Comparison of ENCODE assay signal across 21 mouse cellular contexts in the genomic region with DNA sequence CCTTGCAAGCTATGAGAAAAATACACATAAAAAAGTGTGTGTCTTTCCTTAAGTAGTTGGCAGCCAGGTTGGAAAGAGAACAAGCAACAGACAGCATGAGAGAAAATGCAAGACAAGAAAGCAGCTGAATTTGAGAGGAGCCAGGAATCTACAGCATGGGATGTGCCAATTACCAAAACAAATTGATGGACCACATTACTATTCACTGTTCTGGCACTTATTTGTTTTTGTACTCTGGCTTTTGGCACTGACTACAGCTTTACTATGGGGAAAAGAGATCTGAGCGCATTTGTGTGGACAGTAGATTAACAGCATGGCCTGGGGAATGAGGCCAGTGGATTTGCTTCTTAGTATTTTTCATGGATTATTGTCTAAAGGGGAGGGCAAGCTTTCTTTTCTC.
DNase-seq lines count a peak whose midpoint lies in the region; ATAC-seq and TF ChIP-seq lines count a peak whose summit lies in the region.
"Had no signal": no experiment of that assay in that cellular context is flagged by ENCODE, and none has a peak within 500 bp of the region (broad histone marks: within the 10 kb centered on the region; RNA-seq: fewer than 3 reads in every experiment).

No protein-coding gene starts in this region.

- 65% methylated on average over 1 of the region's 1 CpGs for WGBS in embryonic facial prominence, embryonic 14.5 days
- WGBS in embryonic facial prominence, embryonic 10.5 days, result 79% methylated on average over 1 of the region's 1 CpGs
- WGBS in hindbrain, embryonic 16.5 days, result 37% methylated on average over 1 of the region's 1 CpGs
- WGBS in hindbrain, embryonic 11.5 days, result 91% methylated on average over 1 of the region's 1 CpGs
- WGBS in midbrain, postnatal 0 days, result 48% methylated on average over 1 of the region's 1 CpGs
- 30% methylated on average over 1 of the region's 1 CpGs for WGBS in midbrain, embryonic 15.5 days
- WGBS in liver, embryonic 12.5 days (ENCODE audit: insufficient replicate concordance), result 71% methylated on average over 1 of the region's 1 CpGs
- WGBS in thymus, adult 2 months, result 93% methylated on average over 1 of the region's 1 CpGs

- no peaks in the 10 kb centered on the region for H3K36me3 ChIP-seq in embryonic facial prominence, embryonic 14.5 days (ENCODE audit: control insufficient read depth, insufficient read depth, low read length)
- no peaks in the 10 kb centered on the region for H3K36me3 ChIP-seq in embryonic facial prominence, embryonic 10.5 days (replicated peaks)
- no peaks in the 10 kb centered on the region for H3K36me3 ChIP-seq in hindbrain, embryonic 16.5 days (ENCODE audit: control insufficient read depth, insufficient read depth, low read length)
- no peaks in the 10 kb centered on the region for H3K36me3 ChIP-seq in hindbrain, embryonic 11.5 days (ENCODE audit: control insufficient read depth, insufficient read depth, low read length)
- H3K36me3 ChIP-seq in midbrain, postnatal 0 days (ENCODE audit: insufficient read depth, low read length), result no peaks in the 10 kb centered on the region
- no peaks in the 10 kb centered on the region for H3K36me3 ChIP-seq in midbrain, embryonic 15.5 days (replicated peaks)
- H3K36me3 ChIP-seq in liver, embryonic 12.5 days, result no peaks in the 10 kb centered on the region
- no peaks in the 10 kb centered on the region for H3K36me3 ChIP-seq in thymus, adult 2 months (ENCODE audit: control insufficient read depth, insufficient read depth, low read length)
- H3K36me3 ChIP-seq: embryonic facial prominence, embryonic 12.5 days; heart, embryonic 10.5 days; intestine, embryonic 15.5 days; midbrain, embryonic 12.5 days had no signal

- TF ChIP-seq CTCF in midbrain, postnatal 0 days (IDR thresholded peaks at IDR 0.05), result no peak
- no peak for TF ChIP-seq CTCF in thymus, adult 2 months (IDR thresholded peaks at IDR 0.05; ENCODE audit: borderline replicate concordance, control insufficient read depth, extremely low read depth, insufficient read depth, low read length, poor library complexity)

- H3K27ac ChIP-seq in embryonic facial prominence, embryonic 14.5 days (replicated peaks; ENCODE audit: low read depth, low read length), result no peak overlapping the region
- H3K27ac ChIP-seq in embryonic facial prominence, embryonic 10.5 days (replicated peaks), result no peak overlapping the region
- H3K27ac ChIP-seq in hindbrain, embryonic 16.5 days (ENCODE audit: low read depth, low read length), result no peak overlapping the region
- H3K27ac ChIP-seq in hindbrain, embryonic 11.5 days (ENCODE audit: low read depth, low read length), result no peak overlapping the region
- no peak overlapping the region for H3K27ac ChIP-seq in midbrain, postnatal 0 days (ENCODE audit: low read depth, low read length)
- no peak overlapping the region for H3K27ac ChIP-seq in midbrain, embryonic 15.5 days
- H3K27ac ChIP-seq in liver, embryonic 12.5 days, result no peak overlapping the region
- no peak overlapping the region for H3K27ac ChIP-seq in thymus, adult 2 months (ENCODE audit: control insufficient read depth, insufficient read depth, low read length)
- H3K27ac ChIP-seq: embryonic facial prominence, embryonic 12.5 days; heart, embryonic 10.5 days; intestine, embryonic 15.5 days; midbrain, embryonic 12.5 days had no signal

- no peak overlapping the region for H3K4me2 ChIP-seq in embryonic facial prominence, embryonic 14.5 days (ENCODE audit: low read depth, low read length)
- no peak overlapping the region for H3K4me2 ChIP-seq in hindbrain, embryonic 16.5 days (ENCODE audit: low read length)
- no peak overlapping the region for H3K4me2 ChIP-seq in hindbrain, embryonic 11.5 days (replicated peaks; ENCODE audit: low read depth, low read length)
- H3K4me2 ChIP-seq in midbrain, postnatal 0 days (ENCODE audit: low read depth, low read length, poor library complexity, severe bottlenecking), result no peak overlapping the region
- H3K4me2 ChIP-seq in midbrain, embryonic 15.5 days, result no peak overlapping the region
- H3K4me2 ChIP-seq in liver, embryonic 12.5 days, result no peak overlapping the region
- H3K4me2 ChIP-seq: embryonic facial prominence, embryonic 12.5 days; intestine, embryonic 15.5 days; midbrain, embryonic 12.5 days had no signal

- no peaks in the 10 kb centered on the region for H3K27me3 ChIP-seq in embryonic facial prominence, embryonic 14.5 days (replicated peaks; ENCODE audit: control insufficient read depth, insufficient read depth, low read length)
- H3K27me3 ChIP-seq in embryonic facial prominence, embryonic 10.5 days (replicated peaks; ENCODE audit: low read depth, poor library complexity, severe bottlenecking), result no peaks in the 10 kb centered on the region
- no peaks in the 10 kb centered on the region for H3K27me3 ChIP-seq in hindbrain, embryonic 16.5 days (replicated peaks; ENCODE audit: control insufficient read depth, insufficient read depth, low read length)
- H3K27me3 ChIP-seq in hindbrain, embryonic 11.5 days (ENCODE audit: control insufficient read depth, insufficient read depth, low read length), result no peaks in the 10 kb centered on the region
- no peaks in the 10 kb centered on the region for H3K27me3 ChIP-seq in midbrain, postnatal 0 days (ENCODE audit: insufficient read depth, low read length)
- H3K27me3 ChIP-seq in midbrain, embryonic 15.5 days (replicated peaks), result no peaks in the 10 kb centered on the region
- H3K27me3 ChIP-seq in liver, embryonic 12.5 days (replicated peaks), result no peaks in the 10 kb centered on the region
- H3K27me3 ChIP-seq in thymus, adult 2 months (ENCODE audit: control insufficient read depth, insufficient read depth, low read length), result no peaks in the 10 kb centered on the region
- H3K27me3 ChIP-seq: embryonic facial prominence, embryonic 12.5 days; intestine, embryonic 15.5 days; midbrain, embryonic 12.5 days had no signal

- no peaks in the 10 kb centered on the region for H3K9me3 ChIP-seq in embryonic facial prominence, embryonic 14.5 days (ENCODE audit: control insufficient read depth, low read length)
- no peaks in the 10 kb centered on the region for H3K9me3 ChIP-seq in embryonic facial prominence, embryonic 10.5 days
- H3K9me3 ChIP-seq in hindbrain, embryonic 16.5 days (ENCODE audit: control insufficient read depth, low read length), result peaks cover 2% of the 10 kb centered on the region; the same call in 1 of the 2 replicates
- no peaks in the 10 kb centered on the region for H3K9me3 ChIP-seq in hindbrain, embryonic 11.5 days (ENCODE audit: control insufficient read depth, low read length)
- no peaks in the 10 kb centered on the region for H3K9me3 ChIP-seq in midbrain, postnatal 0 days (ENCODE audit: low read length)
- H3K9me3 ChIP-seq in midbrain, embryonic 15.5 days, result no peaks in the 10 kb centered on the region
- H3K9me3 ChIP-seq in liver, embryonic 12.5 days (replicated peaks), result no peaks in the 10 kb centered on the region
- H3K9me3 ChIP-seq: embryonic facial prominence, embryonic 12.5 days; heart, embryonic 10.5 days; intestine, embryonic 15.5 days; midbrain, embryonic 12.5 days had no signal

- no peaks in the 10 kb centered on the region for H3K4me1 ChIP-seq in embryonic facial prominence, embryonic 14.5 days (ENCODE audit: control insufficient read depth, insufficient read depth, low read length)
- H3K4me1 ChIP-seq in embryonic facial prominence, embryonic 10.5 days, result no peaks in the 10 kb centered on the region
- no peaks in the 10 kb centered on the region for H3K4me1 ChIP-seq in hindbrain, embryonic 16.5 days (ENCODE audit: control insufficient read depth, insufficient read depth, low read depth, low read length)
- H3K4me1 ChIP-seq in hindbrain, embryonic 11.5 days (replicated peaks; ENCODE audit: control insufficient read depth, insufficient read depth, low read length), result no peaks in the 10 kb centered on the region
- H3K4me1 ChIP-seq in midbrain, postnatal 0 days (ENCODE audit: insufficient read depth, low read length), result no peaks in the 10 kb centered on the region
- H3K4me1 ChIP-seq in midbrain, embryonic 15.5 days, result no peaks in the 10 kb centered on the region
- no peaks in the 10 kb centered on the region for H3K4me1 ChIP-seq in liver, embryonic 12.5 days
- no peaks in the 10 kb centered on the region for H3K4me1 ChIP-seq in thymus, adult 2 months (replicated peaks; ENCODE audit: control insufficient read depth, insufficient read depth, low read length)
- H3K4me1 ChIP-seq: embryonic facial prominence, embryonic 12.5 days; heart, embryonic 10.5 days; intestine, embryonic 15.5 days; midbrain, embryonic 12.5 days had no signal

- TF ChIP-seq POLR2A in thymus, adult 2 months (IDR thresholded peaks at IDR 0.05; ENCODE audit: control insufficient read depth, extremely low read depth, insufficient read depth, low read length, poor library complexity), result no peak

- no peak overlapping the region for H3K9ac ChIP-seq in embryonic facial prominence, embryonic 14.5 days (ENCODE audit: low read depth, low read length)
- no peak overlapping the region for H3K9ac ChIP-seq in hindbrain, embryonic 16.5 days (ENCODE audit: low read depth, low read length)
- no peak overlapping the region for H3K9ac ChIP-seq in hindbrain, embryonic 11.5 days (ENCODE audit: low read depth, low read length)
- no peak overlapping the region for H3K9ac ChIP-seq in midbrain, postnatal 0 days (replicated peaks; ENCODE audit: low read length, poor library complexity, severe bottlenecking)
- no peak overlapping the region for H3K9ac ChIP-seq in midbrain, embryonic 15.5 days
- no peak overlapping the region for H3K9ac ChIP-seq in liver, embryonic 12.5 days
- H3K9ac ChIP-seq: embryonic facial prominence, embryonic 12.5 days; intestine, embryonic 15.5 days; liver, postnatal 0 days; midbrain, embryonic 12.5 days had no signal

- DNase-seq in embryonic facial prominence, embryonic 14.5 days (ENCODE audit: low spot score), result peak; percentile 12
- DNase-seq in embryonic facial prominence, embryonic 10.5 days (ENCODE audit: low spot score), result no peak
- no peak for DNase-seq in hindbrain, embryonic 11.5 days (ENCODE audit: low spot score)
- peak; percentile 74 for DNase-seq in midbrain, postnatal 0 days (ENCODE audit: low spot score)
- no peak for DNase-seq in thymus, adult 2 months
- DNase-seq: adrenal gland, postnatal 14 days; cerebellum, adult 11 months; heart, postnatal 4 days; kidney, adult 9 months; kidney, postnatal 36 days; layer of hippocampus, postnatal 36 days; liver, postnatal 0 days; lung, postnatal 14 days had no signal

- no peak for ATAC-seq in embryonic facial prominence, embryonic 14.5 days (ENCODE audit: low read depth)
- peak; percentile 60; the same call in 1 of the 2 replicates for ATAC-seq in hindbrain, embryonic 16.5 days
- no peak for ATAC-seq in hindbrain, embryonic 11.5 days (ENCODE audit: low FRiP score)
- no peak for ATAC-seq in midbrain, postnatal 0 days (ENCODE audit: low FRiP score)
- no peak; the same call in 1 of the 2 replicates for ATAC-seq in midbrain, embryonic 15.5 days (replicated peaks)
- ATAC-seq in liver, embryonic 12.5 days, result no peak
- ATAC-seq: intestine, embryonic 15.5 days; liver, postnatal 0 days had no signal

- no peak overlapping the region for H3K4me3 ChIP-seq in embryonic facial prominence, embryonic 14.5 days (ENCODE audit: low read depth, low read length)
- no peak overlapping the region for H3K4me3 ChIP-seq in embryonic facial prominence, embryonic 10.5 days
- no peak overlapping the region for H3K4me3 ChIP-seq in hindbrain, embryonic 16.5 days (ENCODE audit: low read length)
- H3K4me3 ChIP-seq in hindbrain, embryonic 11.5 days (ENCODE audit: low read depth, low read length), result no peak overlapping the region
- H3K4me3 ChIP-seq in midbrain, postnatal 0 days (ENCODE audit: low read depth, low read length), result no peak overlapping the region
- no peak overlapping the region for H3K4me3 ChIP-seq in midbrain, embryonic 15.5 days
- no peak overlapping the region for H3K4me3 ChIP-seq in liver, embryonic 12.5 days
- H3K4me3 ChIP-seq in thymus, adult 2 months (ENCODE audit: control insufficient read depth, insufficient read depth, low read length), result no peak overlapping the region
- H3K4me3 ChIP-seq: embryonic facial prominence, embryonic 12.5 days; erythroblast, embryonic 14.5 days; heart, embryonic 10.5 days; intestine, embryonic 15.5 days; midbrain, embryonic 12.5 days had no signal

Comparison
In these comparisons a context has a peak if more than half of its experiments do, and no peak if none do; other contexts are left out.
1. DNase-seq: peak in embryonic facial prominence, embryonic 14.5 days (single experiment) and midbrain, postnatal 0 days (single experiment); none in embryonic facial prominence, embryonic 10.5 days (single experiment), hindbrain, embryonic 11.5 days (single experiment) and thymus, adult 2 months (single experiment).